Mouse (Mus musculus): ENCODE measurements around the gene Kcnab3. TPM values are rescaled to one million over a fixed set of nuclear protein-coding genes. Genes with fewer than 3 reads are reported as not detected.

Gene Kcnab3
- total RNA-seq, 2 experiments from 2014 or later = 8.8 to 12.6 TPM

DNA sequence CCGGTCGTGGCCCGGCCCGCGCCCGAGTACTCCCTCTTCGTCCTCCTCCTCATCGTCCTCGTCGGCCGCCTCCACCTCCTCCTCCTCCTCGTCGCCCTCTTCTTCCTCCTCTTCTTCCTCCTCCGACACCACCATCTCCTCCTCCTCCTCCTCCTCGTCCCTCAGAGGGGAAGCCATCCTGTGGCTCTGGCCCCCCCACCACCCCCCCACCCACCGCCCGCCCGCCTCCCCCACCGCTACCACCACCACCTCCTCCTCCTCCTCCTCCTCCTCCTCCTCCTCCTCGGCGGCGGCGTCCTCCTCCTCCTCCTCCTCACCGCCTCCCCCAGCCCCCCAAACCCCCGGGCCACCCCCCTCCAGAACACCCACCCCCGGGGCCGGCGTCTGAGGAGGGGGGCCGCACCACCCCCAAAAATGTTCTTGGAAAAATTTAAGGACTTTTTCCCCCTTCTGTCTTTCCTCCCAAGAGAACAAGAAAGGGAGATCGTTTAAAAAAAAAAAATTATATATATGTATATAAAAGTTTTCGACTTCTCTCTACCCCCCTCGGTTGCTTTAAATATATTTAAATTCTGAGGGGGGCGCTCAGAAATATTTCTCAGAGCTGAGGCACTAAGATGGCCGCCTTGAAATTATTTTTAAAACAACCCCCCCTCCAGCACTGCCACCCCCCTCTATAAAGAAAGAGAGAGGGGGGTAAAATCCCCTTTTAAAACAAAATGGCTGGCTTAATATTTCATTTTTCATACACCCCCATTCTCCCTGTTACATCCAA is 43.3 kb downstream of the Kcnab3 start, which contains the start of gene Chd3:
TSS of gene Chd3 (minus strand) at position 192 of the 775 bp plus-strand sequence.
- no peak for DNase-seq
- intact Hi-C loops (cut with DNase I) = no loop called here

DNA sequence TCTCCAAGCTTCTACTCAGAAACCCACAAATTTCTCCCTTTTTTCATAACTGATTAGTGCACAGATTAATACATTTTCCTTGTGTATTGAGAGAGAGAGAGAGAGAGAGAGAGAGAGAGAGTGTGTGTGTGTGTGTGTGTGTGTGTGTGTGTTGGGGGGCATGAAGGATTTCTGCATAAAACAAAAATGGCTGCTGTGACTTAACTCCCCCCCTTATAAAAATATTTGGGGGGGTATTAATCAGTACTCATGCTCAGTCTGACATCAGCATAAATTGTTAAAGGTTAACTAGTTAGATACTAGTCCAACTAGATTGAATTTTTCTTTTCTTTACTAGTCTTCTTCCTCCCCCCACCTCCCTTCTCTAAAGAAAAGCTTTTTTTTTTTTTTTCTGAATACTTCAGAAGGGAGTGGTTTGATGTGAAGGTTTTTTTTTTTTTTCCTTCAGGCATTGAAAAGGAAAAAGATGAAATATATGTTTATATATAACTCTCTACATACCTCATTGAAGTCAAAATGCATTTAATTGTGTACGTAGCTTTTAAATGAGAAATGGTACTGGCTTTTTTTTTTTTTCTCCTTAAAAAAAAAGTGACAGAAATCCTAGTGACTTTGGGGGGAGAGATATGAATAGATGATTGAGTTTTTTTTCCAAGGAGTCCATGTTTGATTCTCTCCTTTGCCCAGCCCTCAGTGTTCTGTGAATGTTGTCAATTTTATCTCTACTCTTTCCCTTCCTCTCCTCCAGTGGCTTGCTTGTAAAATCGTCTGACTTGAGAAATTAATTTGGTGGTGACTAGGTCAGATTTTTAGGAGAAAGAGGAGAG is 44.1 kb downstream of the Kcnab3 start:
- DNase-seq = no peak
- intact Hi-C loops (cut with DNase I) = no loop called here

DNA sequence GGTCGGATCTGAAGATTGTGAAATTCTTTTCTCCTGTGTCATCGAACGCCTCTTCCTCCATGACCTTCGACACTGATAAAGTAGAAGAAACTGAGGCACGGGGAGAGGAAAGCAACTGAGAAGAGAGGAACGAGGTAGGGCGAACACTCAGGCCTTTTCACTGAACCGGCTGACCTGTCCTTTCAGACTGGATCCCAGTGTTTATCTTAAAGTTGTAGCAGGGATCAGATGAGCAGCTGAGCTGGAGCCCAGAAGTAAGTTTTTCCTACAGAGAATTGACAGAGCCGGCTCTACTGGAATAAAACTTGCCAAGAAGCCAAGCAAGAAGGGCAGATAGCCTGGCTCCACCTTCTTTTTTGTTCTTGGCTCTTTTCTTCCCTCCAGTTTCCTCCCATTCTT is 44.8 kb downstream of the Kcnab3 start:
- DNase-seq = no peak
- intact Hi-C loops (cut with DNase I) = no loop called here

DNA sequence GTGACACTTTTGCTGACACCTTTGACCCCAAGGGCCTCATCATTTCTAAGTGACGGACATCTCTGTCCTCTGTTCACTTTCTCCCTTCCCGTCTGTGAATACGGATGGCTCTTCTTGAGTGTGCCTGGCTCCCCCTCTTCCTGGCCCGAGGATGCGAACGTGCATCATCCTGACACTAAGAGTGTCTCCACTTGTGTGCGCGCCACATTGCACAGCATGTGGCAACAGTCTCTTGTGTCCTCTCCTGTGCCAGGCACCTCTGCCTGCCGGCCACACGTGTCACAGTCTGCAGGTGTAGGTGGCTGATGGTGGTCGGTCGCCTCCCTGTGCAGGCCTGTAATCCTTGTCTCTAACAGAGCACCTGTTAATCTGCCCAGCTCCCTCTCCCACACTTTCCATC is 45.5 kb downstream of the Kcnab3 start:
- intact Hi-C loops (cut with DNase I) = no loop called here
- DNase-seq = no peak

DNA sequence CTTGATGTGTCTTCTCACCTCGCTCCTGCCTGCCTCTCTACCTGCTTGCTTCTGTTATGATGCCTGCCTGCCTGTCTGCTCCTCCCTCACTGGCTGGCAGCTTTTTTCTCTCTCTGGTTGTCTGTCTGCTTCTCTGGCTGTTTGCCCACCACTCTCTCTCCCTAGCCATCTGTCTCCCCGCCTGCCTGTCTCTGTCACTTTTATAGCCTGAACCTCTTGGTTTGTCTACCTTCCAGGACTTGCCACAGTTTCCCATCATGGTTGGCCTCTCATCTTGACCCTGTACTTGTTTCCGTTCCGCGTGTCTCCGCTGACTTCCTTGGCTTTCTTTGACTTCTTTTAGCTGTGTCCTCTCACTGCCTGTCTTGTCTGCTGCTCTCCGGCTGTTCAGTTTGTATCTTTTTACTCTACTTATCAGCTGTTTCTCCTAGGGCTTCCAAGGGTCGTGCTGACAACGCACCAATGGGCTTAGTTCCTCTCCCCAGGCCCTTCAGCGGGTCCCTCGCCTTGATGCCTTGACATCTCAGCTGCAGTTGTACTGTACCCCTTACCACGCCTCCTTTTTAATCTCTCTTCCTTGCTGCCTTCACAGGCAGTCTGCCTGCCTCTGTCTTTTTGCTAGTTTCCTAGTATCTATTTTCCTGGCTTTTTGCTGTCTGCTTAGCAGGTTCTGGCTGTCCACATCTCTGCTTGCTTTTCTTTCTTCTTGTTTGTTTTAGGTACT is 46.2 kb downstream of the Kcnab3 start:
- peak; percentile 86 for DNase-seq

DNA sequence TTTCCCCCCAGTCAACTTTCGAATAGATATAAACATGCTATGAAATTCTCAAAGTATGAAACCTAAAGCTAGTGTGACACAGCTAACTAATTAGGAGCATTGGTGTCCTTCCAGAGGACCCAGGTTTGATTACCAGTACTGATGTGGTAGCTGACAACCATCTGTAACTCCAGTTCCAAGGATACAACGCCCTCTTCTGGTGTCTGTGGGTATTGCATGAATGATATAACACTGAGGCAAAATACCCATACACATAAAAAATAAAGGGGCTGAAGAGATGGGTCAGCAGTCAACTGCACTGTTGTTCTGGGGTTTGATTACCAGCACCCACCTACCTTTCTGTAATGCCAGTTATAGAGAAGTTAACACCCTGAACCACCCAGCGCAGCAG is 46.7 kb downstream of the Kcnab3 start:
- DNase-seq = no peak
- intact Hi-C loops (cut with DNase I) = no loop called here

More for the DNA sequence above, 46.2 kb downstream of the Kcnab3 start:
- intact Hi-C loops (cut with DNase I) = no loop called here

DNA sequence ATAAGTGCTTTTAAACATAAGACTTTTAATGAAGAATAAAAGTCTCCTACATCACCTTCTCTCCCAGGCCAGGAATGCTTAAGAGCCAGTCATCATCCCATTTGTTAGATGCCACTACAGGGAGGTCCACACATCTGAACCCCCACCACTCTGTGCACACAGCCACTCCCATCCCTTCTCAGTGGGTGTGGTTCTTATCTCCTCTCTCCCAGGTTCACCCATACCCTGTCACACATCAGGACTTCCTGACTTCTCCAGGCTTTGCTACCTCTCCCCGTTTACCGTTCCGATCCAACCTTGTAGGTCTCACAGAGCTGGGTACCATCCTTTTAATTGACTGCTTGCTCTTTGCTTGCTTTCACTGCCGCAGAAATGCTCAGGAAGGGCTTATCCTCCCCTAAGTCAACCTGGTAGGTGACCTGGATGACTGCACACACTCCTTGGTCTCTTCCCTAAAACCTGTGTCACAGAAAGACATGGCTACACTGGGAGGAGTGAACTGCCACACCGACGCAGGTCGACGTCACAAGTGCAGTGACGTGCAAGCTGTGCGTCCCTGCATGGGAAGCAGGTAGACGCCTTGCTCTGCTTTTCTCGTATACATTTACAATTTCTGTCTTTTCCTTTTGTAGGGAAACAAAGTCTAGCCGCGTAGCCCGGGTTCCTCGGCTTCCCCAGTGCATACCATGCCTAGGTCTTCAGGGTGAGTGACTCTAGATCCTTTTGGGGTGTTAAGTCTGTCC is 47.3 kb downstream of the Kcnab3 start:
- no peak for DNase-seq
- intact Hi-C loops (cut with DNase I) = no loop called here

DNA sequence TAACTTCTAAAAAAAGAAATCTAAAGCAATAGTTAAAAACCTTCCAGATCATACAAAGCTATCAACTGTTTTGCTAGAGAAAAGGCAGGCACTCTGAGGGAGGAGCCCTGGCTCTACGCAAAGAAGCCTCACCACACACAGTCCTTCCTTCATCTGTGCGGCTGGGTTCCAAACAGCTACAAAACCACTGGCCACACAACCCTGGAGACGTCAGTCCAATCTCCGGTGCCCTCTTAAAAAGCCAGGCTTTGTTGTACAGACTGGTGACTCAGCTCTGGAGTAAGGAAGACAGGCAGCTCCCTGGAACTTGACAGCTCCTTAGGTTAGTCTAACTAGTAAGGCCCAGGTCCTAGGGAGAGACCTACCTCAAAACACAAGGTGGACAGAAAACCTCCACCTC is 49.6 kb downstream of the Kcnab3 start:
- intact Hi-C loops (cut with DNase I) = no loop called here
- DNase-seq = no peak

DNA sequence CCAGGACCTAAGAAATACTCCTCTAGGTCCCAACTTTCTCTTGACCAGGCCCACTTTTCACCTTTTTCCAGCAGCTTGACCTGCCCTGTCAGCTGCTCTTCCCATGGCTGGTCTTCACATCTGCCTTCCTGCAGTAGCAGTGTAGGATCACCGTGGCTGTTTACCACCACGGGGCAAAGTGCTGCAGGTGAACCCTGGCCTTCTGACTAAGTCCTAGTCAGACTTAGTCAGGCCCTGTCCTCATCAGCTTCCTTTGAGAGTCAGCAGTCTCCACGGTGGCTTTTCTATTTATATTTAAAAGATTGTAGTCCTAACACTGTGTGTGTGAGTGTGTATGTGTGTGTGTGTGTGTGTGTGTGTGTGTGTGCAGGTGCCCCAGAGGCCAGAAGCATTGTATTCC is 51.7 kb downstream of the Kcnab3 start:
- intact Hi-C loops (cut with DNase I) = no loop called here
- no peak for DNase-seq

DNA sequence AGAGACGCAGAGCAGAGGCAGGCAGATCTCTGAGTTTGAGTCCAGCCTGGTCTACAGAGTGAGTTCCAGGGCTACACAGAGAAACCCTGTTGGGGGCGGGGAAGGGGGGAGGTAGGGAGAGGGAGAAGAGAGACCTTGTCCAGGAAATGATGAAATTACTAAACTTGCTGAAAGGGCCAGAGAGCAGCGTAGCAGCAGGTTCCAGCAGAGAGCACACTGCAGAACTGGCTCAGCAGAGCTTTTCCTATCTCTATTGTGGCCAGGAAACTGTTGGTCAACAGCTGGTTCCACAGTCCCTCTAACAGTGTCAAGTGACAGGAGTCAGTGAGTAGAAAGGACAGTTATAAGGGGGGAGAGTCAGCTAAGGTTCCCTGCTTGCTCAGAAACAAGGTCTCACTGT is 53.5 kb downstream of the Kcnab3 start:
- intact Hi-C loops (cut with DNase I) = no loop called here
- no peak for DNase-seq

DNA sequence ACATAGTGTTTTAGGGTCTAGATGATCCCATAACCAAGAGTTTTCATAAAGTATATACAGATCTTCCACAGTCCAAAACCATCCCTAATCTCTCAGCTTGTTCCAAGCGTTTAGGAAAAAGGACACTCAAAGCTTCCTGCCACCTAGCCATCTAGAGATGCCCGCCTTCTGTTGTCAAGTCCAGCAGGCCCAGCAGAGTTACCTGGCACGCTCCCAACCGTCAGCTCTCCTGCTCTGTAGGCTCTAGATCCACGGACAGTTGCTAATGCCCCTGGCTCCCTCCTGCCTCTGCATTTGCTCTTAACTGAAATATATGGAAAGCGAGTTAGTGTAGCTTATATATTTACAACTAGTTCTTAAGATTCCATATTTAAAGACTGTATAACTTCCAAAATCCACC is 55.3 kb downstream of the Kcnab3 start:
- DNase-seq = peak; percentile 71
- intact Hi-C loops (cut with DNase I) = loop anchor here (10.0 kb wide), 1 partner anchor 187 kb away; the partner anchor contains the start of gene Alox8

Other genes with a start within 250 kb of the Kcnab3 start
- gene Vamp2, start 237.8 kb upstream of the Kcnab3 start, total RNA-seq (2021) = 100 to 1,000 TPM; 579 to 594 TPM
- gene Per1, start 231.0 kb upstream of the Kcnab3 start, total RNA-seq (2021) = 10 to 100 TPM; 52.8 to 58.0 TPM
- 1 to 10 TPM; 2.3 to 2.6 TPM for gene Hes7, start 205.9 kb upstream of the Kcnab3 start, total RNA-seq (2021)
- gene 9130213A22Rik, start 203.7 kb upstream of the Kcnab3 start, total RNA-seq (2021) = 1 to 10 TPM; 1.2 to 1.7 TPM
- gene Aloxe3, start 200.4 kb upstream of the Kcnab3 start, total RNA-seq (2021) = 10 to 100 TPM; 10.8 to 13.1 TPM
- gene Alox12b, start 169.3 kb upstream of the Kcnab3 start, total RNA-seq (2021) = under 1 TPM; 0.16 to 0.18 TPM
- 1 to 10 TPM; 1.2 to 2.5 TPM for gene Alox8, start 128.4 kb upstream of the Kcnab3 start, total RNA-seq (2021)
- gene Gucy2e, start 89.2 kb upstream of the Kcnab3 start, total RNA-seq (2021) = under 1 TPM; 0.52 to 0.87 TPM
- 10 to 100 TPM; 23.9 to 25.2 TPM for gene Cntrob, start 2.5 kb upstream of the Kcnab3 start, total RNA-seq (2021)
- gene Trappc1, start 2.3 kb upstream of the Kcnab3 start, total RNA-seq (2021) = 10 to 100 TPM; 67.1 to 69.1 TPM
- gene Rnf227, start 14.2 kb downstream of the Kcnab3 start, total RNA-seq (2021) = 10 to 100 TPM; 77.3 to 89.1 TPM
- gene Chd3, start 43.1 kb downstream of the Kcnab3 start, total RNA-seq (2021) = 100 to 1,000 TPM; 552 to 572 TPM
- 10 to 100 TPM; 60.2 to 63.9 TPM for gene Naa38, start 69.2 kb downstream of the Kcnab3 start, total RNA-seq (2021)
- gene Cyb5d1, start 69.4 kb downstream of the Kcnab3 start, total RNA-seq (2021) = 10 to 100 TPM; 36.3 to 41.1 TPM
- gene Tmem88, start 72.0 kb downstream of the Kcnab3 start, total RNA-seq (2021) = 1 to 10 TPM; 3.1 to 4.2 TPM
- 10 to 100 TPM; 77.2 to 85.8 TPM for gene Kdm6b, start 87.4 kb downstream of the Kcnab3 start, total RNA-seq (2021)
- 1 to 10 TPM; 9.3 to 9.7 TPM for gene Dnah2, start 222.9 kb downstream of the Kcnab3 start, total RNA-seq (2021)
- gene Efnb3, start 233.9 kb downstream of the Kcnab3 start, total RNA-seq (2021) = 100 to 1,000 TPM; 180 to 225 TPM

Data from left cerebral cortex, postnatal 4 days (tissue).